In genomic region chr19:43511621-43512620, GRCm38 (mm10) we compare ENCODE assay signal across 12 mouse cellular contexts. TPM values are rescaled to one million over a fixed set of nuclear protein-coding genes. Genes with fewer than 3 reads are reported as not detected.
A peak's percentile ranks its signal among the peaks of the same experiment; 100 is the strongest.
DNase-seq lines count a peak whose midpoint lies in the region; ATAC-seq and TF ChIP-seq lines count a peak whose summit lies in the region.
"Had no signal": no experiment of that assay in that cellular context is flagged by ENCODE, and none has a peak within 500 bp of the region (broad histone marks: within the 10 kb centered on the region; RNA-seq: fewer than 3 reads in every experiment).

No protein-coding gene starts in this region.

- no peak overlapping the region for H3K4me3 ChIP-seq in heart, embryonic 16.5 days (ENCODE audit: low read length)
- H3K4me3 ChIP-seq in bone marrow macrophage, adult 2 months (ENCODE audit: insufficient read depth, low read length): peak overlapping the region; percentile 22
- H3K4me3 ChIP-seq in liver, postnatal 0 days (ENCODE audit: low read depth, low read length): no peak overlapping the region
- H3K4me3 ChIP-seq in midbrain, embryonic 11.5 days (ENCODE audit: low read depth, low read length): no peak overlapping the region
- H3K4me3 ChIP-seq: heart, embryonic 15.5 days; liver, embryonic 13.5 days had no signal

- WGBS in heart, embryonic 16.5 days: 79% methylated on average over 22 of the region's 22 CpGs
- WGBS in liver, postnatal 0 days (ENCODE audit: insufficient replicate concordance): 67% methylated on average over 22 of the region's 22 CpGs
- WGBS in midbrain, embryonic 11.5 days: 87% methylated on average over 22 of the region's 22 CpGs

- no peak overlapping the region for H3K4me2 ChIP-seq in heart, embryonic 16.5 days (ENCODE audit: low read depth, low read length)
- peak overlapping the region; percentile 22; the same call in 1 of the 2 replicates for H3K4me2 ChIP-seq in liver, postnatal 0 days (ENCODE audit: low read depth, low read length)
- H3K4me2 ChIP-seq in midbrain, embryonic 11.5 days: no peak overlapping the region
- H3K4me2 ChIP-seq: heart, embryonic 15.5 days; liver, embryonic 13.5 days had no signal

- POLR2A ChIA-PET in Patski (lab: Charles Lee): interaction anchor here (1.0 to 1.2 kb wide), 3 partner anchors 9 to 12 kb away, joined by 3 to 5 read pairs (median 4); partner anchors contain the start of gene Got1

- TF ChIP-seq EP300 in liver, postnatal 0 days (IDR thresholded peaks at IDR 0.05; ENCODE audit: low read depth): no peak

- H3K36me3 ChIP-seq in heart, embryonic 16.5 days (ENCODE audit: control insufficient read depth, insufficient read depth): peaks cover 44% of the 10 kb centered on the region
- H3K36me3 ChIP-seq in liver, postnatal 0 days (replicated peaks; ENCODE audit: insufficient read depth, low read length): peaks cover 51% of the 10 kb centered on the region
- H3K36me3 ChIP-seq in midbrain, embryonic 11.5 days (ENCODE audit: control insufficient read depth, insufficient read depth, low read length): peaks cover 8% of the 10 kb centered on the region

- no peaks in the 10 kb centered on the region; the same call in 1 of the 2 replicates for H3K9me3 ChIP-seq in heart, embryonic 16.5 days (replicated peaks; ENCODE audit: control insufficient read depth, low read length)
- H3K9me3 ChIP-seq in liver, postnatal 0 days (ENCODE audit: low read length): no peaks in the 10 kb centered on the region
- H3K9me3 ChIP-seq in midbrain, embryonic 11.5 days (ENCODE audit: control insufficient read depth, low read length): no peaks in the 10 kb centered on the region; the same call in 1 of the 2 replicates
- H3K9me3 ChIP-seq: heart, embryonic 15.5 days; liver, embryonic 13.5 days had no signal

- DNase-seq in heart, postnatal 4 days: no peak
- peak; percentile 87 for DNase-seq in Patski (ENCODE audit: low read depth, low spot score)
- no peak for DNase-seq in liver, postnatal 0 days
- no peak for DNase-seq in natural killer cell, adult 2 months (ENCODE audit: low spot score in 2 of 2)
- DNase-seq in right cerebral cortex, adult 2 months (ENCODE audit: low spot score in 2 of 2): no peak
- no peak for DNase-seq in midbrain, embryonic 11.5 days (ENCODE audit: low spot score, missing footprints)
- DNase-seq: liver, embryonic 13.5 days; right cerebral cortex, postnatal 4 days had no signal

- no peaks in the 10 kb centered on the region for H3K27me3 ChIP-seq in heart, embryonic 16.5 days (ENCODE audit: control insufficient read depth, insufficient read depth, low read length)
- no peaks in the 10 kb centered on the region for H3K27me3 ChIP-seq in Patski
- no peaks in the 10 kb centered on the region for H3K27me3 ChIP-seq in liver, postnatal 0 days (ENCODE audit: insufficient read depth, low read length)
- no peaks in the 10 kb centered on the region for H3K27me3 ChIP-seq in midbrain, embryonic 11.5 days (ENCODE audit: control insufficient read depth, insufficient read depth, low read length)
- H3K27me3 ChIP-seq: heart, embryonic 15.5 days; liver, embryonic 13.5 days had no signal

- H3K27ac ChIP-seq in heart, embryonic 16.5 days (ENCODE audit: low read length): 0 out of 2 replicates have a peak overlapping the region, but pooled peaks have one; percentile 12
- peak overlapping the region; percentile 97 for H3K27ac ChIP-seq in bone marrow macrophage, adult 2 months (ENCODE audit: insufficient read depth, low read depth, low read length)
- peak overlapping the region; percentile 69 for H3K27ac ChIP-seq in liver, postnatal 0 days (ENCODE audit: low read depth)
- H3K27ac ChIP-seq in midbrain, embryonic 11.5 days (ENCODE audit: low read depth, low read length): no peak overlapping the region
- H3K27ac ChIP-seq: heart, embryonic 15.5 days; liver, embryonic 13.5 days had no signal

- no peak overlapping the region for H3K9ac ChIP-seq in heart, embryonic 16.5 days (ENCODE audit: low read length)
- H3K9ac ChIP-seq in liver, postnatal 0 days (replicated peaks): no peak overlapping the region
- H3K9ac ChIP-seq in midbrain, embryonic 11.5 days (ENCODE audit: low read length): no peak overlapping the region
- H3K9ac ChIP-seq: heart, embryonic 15.5 days; liver, embryonic 13.5 days had no signal

- in situ Hi-C loops in Patski (cut with MboI; ENCODE audit: low pct_unique_long_range_greater_than_20kb): no loop called here

- peaks cover 11% of the 10 kb centered on the region for H3K4me1 ChIP-seq in heart, embryonic 16.5 days (ENCODE audit: control insufficient read depth, insufficient read depth, low read length)
- H3K4me1 ChIP-seq in bone marrow macrophage, adult 2 months (ENCODE audit: control insufficient read depth, insufficient read depth, low read length): peaks cover 36% of the 10 kb centered on the region
- H3K4me1 ChIP-seq in liver, postnatal 0 days (ENCODE audit: insufficient read depth): peaks cover 11% of the 10 kb centered on the region
- H3K4me1 ChIP-seq in midbrain, embryonic 11.5 days (ENCODE audit: control insufficient read depth, insufficient read depth, low read length): no peaks in the 10 kb centered on the region

- ATAC-seq in heart, embryonic 16.5 days (replicated peaks; ENCODE audit: extremely low read depth, insufficient read depth, low FRiP score): no peak
- peak; percentile 91 for ATAC-seq in Patski
- ATAC-seq in liver, postnatal 0 days: peak; percentile 5
- no peak for ATAC-seq in midbrain, embryonic 11.5 days (ENCODE audit: low FRiP score)
- ATAC-seq: forebrain, embryonic 16.5 days had no signal

- CTCF ChIA-PET in Patski (lab: Charles Lee): interaction anchor here (0.8 to 1.2 kb wide), 4 partner anchors 9 to 19 kb away, joined by 3 read pairs; no protein-coding TSS in a partner anchor

- no peak for TF ChIP-seq CTCF in Patski (IDR thresholded peaks at IDR 0.05)
- TF ChIP-seq CTCF in bone marrow macrophage, adult 2 months (IDR thresholded peaks at IDR 0.05; ENCODE audit: low read depth, low read length): no peak
- no peak for TF ChIP-seq CTCF in liver, postnatal 0 days (IDR thresholded peaks at IDR 0.05; ENCODE audit: low read depth)

- no peak for TF ChIP-seq POLR2A in bone marrow macrophage, adult 2 months (IDR thresholded peaks at IDR 0.05; ENCODE audit: borderline replicate concordance, low read depth, low read length)

RNA-seq across cellular contexts. Expression of gene Got1, which starts 12.5 kb away (rescaled TPM):
- polyA plus RNA-seq in heart, embryonic 16.5 days (2015; fragmentation: Nextera tagmentation; extraction: Ambion mirVana): 271 and 274 TPM in 2 replicates
- 100 to 1,000 TPM; 341 to 353 TPM for total RNA-seq in heart, postnatal 4 days (2021)
- polyA plus RNA-seq in Patski (2021): 311 TPM
- polyA plus RNA-seq in bone marrow macrophage, adult 2 months (2012; ENCODE audit: insufficient read depth, insufficient read length, missing spikeins): 49.3 and 53.5 TPM in 2 replicates
- 127 and 137 TPM in 2 replicates for polyA plus RNA-seq in liver, postnatal 0 days (2015; fragmentation: Nextera tagmentation; extraction: Ambion mirVana)
- 46.6 and 47.0 TPM in 2 replicates for polyA plus RNA-seq in midbrain, embryonic 11.5 days (2014; fragmentation: Nextera tagmentation; extraction: Ambion mirVana)

Comparison
In these comparisons a context has a peak if more than half of its experiments do, and no peak if none do; other contexts are left out.
1. ATAC-seq: peak in Patski (single experiment) and liver, postnatal 0 days (single experiment); none in heart, embryonic 16.5 days (single experiment) and midbrain, embryonic 11.5 days (single experiment).